ENCODE assay signal across 4 mouse cellular contexts in genomic region chr14:84248006-84248405, GRCm38 (mm10).
DNase-seq lines count a peak whose midpoint lies in the region; TF ChIP-seq lines count a peak whose summit lies in the region.
"Not testable (repeated sequence)": the region's sequence is repeated elsewhere in the genome, so short reads cannot be mapped to it uniquely, and the experiment has no call there.

No protein-coding gene starts in this region.

- not testable (repeated sequence) for H3K36me3 ChIP-seq in ES-E14 (ENCODE audit: control insufficient read depth, insufficient read depth, low read length, poor library complexity, severe bottlenecking)

- not testable (repeated sequence) for H3K4me1 ChIP-seq in ES-E14 (ENCODE audit: control insufficient read depth in 2 of 2, insufficient read depth in 2 of 2, low read length in 2 of 2, poor library complexity in 1 of 2)

- DNase-seq in ES-CJ7 (ENCODE audit: low read depth, low spot score) (peak; percentile 58), R1 (ENCODE audit: low read depth, low spot score) (peak; percentile 97), ZHBTc4 (ENCODE audit: low read depth, low spot score) (peak; percentile 65)
- not testable (repeated sequence) for DNase-seq in ES-E14 (ENCODE audit: low read depth, low spot score)

- not testable (repeated sequence) for H3K9ac ChIP-seq in ES-E14 (ENCODE audit: insufficient read depth, low read depth, low read length, poor library complexity, severe bottlenecking)

- in situ Hi-C loops in ES-E14 (cut with MboI; ENCODE audit: low sequenced_read_pairs in 2 of 2, unreplicated experiment in 2 of 2), result not testable (repeated sequence)

- H3K9me3 ChIP-seq in ES-E14 (ENCODE audit: control insufficient read depth, insufficient read depth, low read depth, low read length), result not testable (repeated sequence)

- H3K4me3 ChIP-seq in ES-E14 (ENCODE audit: insufficient read depth in 1 of 2, low read depth in 1 of 2, low read length in 2 of 2, poor library complexity in 1 of 2, severe bottlenecking in 1 of 2), result not testable (repeated sequence)

- not testable (repeated sequence) for H3K27ac ChIP-seq in ES-E14 (ENCODE audit: insufficient read depth, low read depth, low read length, poor library complexity, severe bottlenecking)

TF ChIP-seq in ES-E14, 5 proteins besides CTCF, POLR2A, EP300 and RAD21:
- peak; percentile 63 for TF ChIP-seq ZNF384 (IDR thresholded peaks at IDR 0.05; ENCODE audit: low read depth, low read length)
TF ChIP-seq in ES-E14: peak in this region for 1; not testable (repeated sequence) for 4.
